In the genomic region with DNA sequence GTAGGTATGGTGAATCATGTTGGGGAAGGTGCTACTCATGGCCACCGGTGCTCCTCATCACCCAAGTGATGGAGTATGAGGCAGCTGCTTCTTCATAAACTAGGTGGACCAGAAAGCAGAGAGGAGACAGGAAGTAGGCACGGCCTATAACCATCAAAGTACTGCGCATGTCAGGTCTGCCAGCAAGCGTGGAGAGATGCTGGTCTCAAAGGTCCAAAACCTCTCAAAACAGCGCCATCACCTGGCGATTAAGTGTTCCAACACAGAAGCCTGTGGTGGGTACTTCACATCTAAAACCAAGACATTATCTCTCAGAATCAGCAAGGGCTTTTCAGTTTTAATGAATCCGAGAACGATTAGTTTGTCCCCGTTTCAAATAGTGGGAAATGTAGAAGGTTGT, we compare ENCODE assay signal across 17 mouse cellular contexts.
"Had no signal": no experiment of that assay in that cellular context is flagged by ENCODE, and none has a peak within 500 bp of the region (broad histone marks: within the 10 kb centered on the region; RNA-seq: fewer than 3 reads in every experiment).

No protein-coding gene starts in this region.

- H3K27ac ChIP-seq: liver, embryonic 15.5 days; lung, embryonic 15.5 days; macrophage; midbrain, embryonic 13.5 days; midbrain, embryonic 15.5 days; neural tube, embryonic 12.5 days had no signal

- H3K4me1 ChIP-seq: liver, embryonic 15.5 days; lung, embryonic 15.5 days; megakaryocyte, embryonic 14.5 days; midbrain, embryonic 13.5 days; midbrain, embryonic 15.5 days; neural tube, embryonic 12.5 days had no signal

- DNase-seq: liver, postnatal 0 days; lung, adult 2 months; lung, postnatal 14 days; lung, postnatal 36 days; right cerebral cortex, postnatal 25 days; right cerebral cortex, postnatal 4 days; spleen, adult 18-20 months; thymus, adult 18-20 months; thymus, postnatal 25 days had no signal

- H3K9me3 ChIP-seq: liver, embryonic 15.5 days; lung, embryonic 15.5 days; midbrain, embryonic 13.5 days; midbrain, embryonic 15.5 days; neural tube, embryonic 12.5 days had no signal

- H3K27me3 ChIP-seq: liver, embryonic 15.5 days; lung, embryonic 15.5 days; megakaryocyte, embryonic 14.5 days; midbrain, embryonic 13.5 days; midbrain, embryonic 15.5 days; neural tube, embryonic 12.5 days had no signal

- H3K36me3 ChIP-seq: liver, embryonic 15.5 days; lung, embryonic 15.5 days; midbrain, embryonic 13.5 days; midbrain, embryonic 15.5 days; neural tube, embryonic 12.5 days had no signal

- H3K4me3 ChIP-seq: liver, embryonic 15.5 days; lung, embryonic 15.5 days; megakaryocyte, embryonic 14.5 days; midbrain, embryonic 13.5 days; midbrain, embryonic 15.5 days; neural tube, embryonic 12.5 days had no signal

- ATAC-seq: liver, postnatal 0 days; lung, postnatal 0 days; midbrain, embryonic 13.5 days; midbrain, embryonic 15.5 days had no signal
